Mouse (Mus musculus) left cerebral cortex, adult 18-20 months (tissue): ENCODE measurements around the gene Nck2. TPM values are rescaled to one million over a fixed set of nuclear protein-coding genes. Genes with fewer than 3 reads are reported as not detected.
"Not testable (repeated sequence)": the region's sequence is repeated elsewhere in the genome, so short reads cannot be mapped to it uniquely, and the experiment has no call there.

Experiments
- DNase-seq, 2 experiments: peaks; one replicate each; pipeline ENCODE4 v3.0.0; 2021 to 2022; ENCODE audit warnings: low spot score in 2 of 2, mixed read lengths in 1 of 2
- total RNA-seq, 2 experiments: library from RNA; stranded (reverse); gene quantifications; 2 replicates each; pipeline ENCODE4 v1.2.3; 2021

The Nck2 gene
- total RNA-seq, 2 experiments from 2014 or later: 40.2 to 40.7 TPM

DNA sequence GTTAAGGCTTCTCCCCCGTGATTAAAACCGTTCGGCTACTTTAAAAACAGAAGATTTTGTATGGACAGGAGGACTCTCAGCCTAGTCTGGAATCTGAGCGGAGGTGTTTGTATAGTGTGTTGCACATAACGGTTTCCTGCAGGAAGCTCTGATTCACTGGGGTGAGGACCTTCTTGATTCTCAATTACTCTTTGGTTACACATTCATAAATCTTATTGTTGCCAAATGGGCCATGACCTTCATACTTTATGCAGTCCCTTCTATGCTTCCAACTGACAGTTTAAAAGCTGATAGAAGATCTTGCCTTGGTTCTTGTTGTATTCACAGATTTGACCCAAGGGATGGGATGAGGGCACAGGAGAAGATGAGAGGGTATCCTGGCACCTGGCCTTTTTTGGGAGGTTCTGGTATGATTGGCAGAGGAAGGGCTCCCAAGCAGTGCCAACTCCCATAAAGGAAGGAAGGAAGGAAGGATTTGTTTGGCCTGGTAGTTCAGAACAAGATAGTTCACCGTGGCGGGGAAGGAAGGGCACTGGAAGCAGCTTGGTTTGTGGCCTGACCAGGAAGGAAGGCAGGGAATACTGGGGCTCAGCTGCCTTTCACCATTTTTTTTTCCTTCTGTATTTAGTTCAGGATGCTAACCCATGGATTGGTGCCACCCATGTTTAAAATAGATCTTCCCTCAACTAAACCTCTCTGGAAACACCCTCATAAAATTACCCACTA lies 86.1 kb downstream of the Nck2 start:
- no peak for DNase-seq

DNA sequence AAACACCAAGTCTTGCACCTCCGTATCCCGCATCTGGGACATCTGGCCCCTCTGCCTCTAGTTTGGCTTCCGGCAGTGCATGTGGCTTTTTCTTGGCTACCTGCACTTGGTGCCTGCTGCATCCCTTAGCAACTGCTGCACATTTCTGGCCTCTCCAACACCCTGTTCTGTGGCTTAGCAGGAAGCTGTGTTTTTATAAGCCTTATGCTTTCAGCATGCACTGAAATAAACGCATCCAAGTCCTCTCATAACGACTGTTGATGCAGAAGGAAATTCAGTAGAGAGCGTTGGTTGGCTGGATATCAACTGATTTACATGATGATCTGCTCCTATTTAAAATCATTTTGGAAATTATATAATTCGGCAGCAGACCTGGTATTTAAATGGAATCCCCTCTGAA lies 86.9 kb downstream of the Nck2 start:
- no peak for DNase-seq

DNA sequence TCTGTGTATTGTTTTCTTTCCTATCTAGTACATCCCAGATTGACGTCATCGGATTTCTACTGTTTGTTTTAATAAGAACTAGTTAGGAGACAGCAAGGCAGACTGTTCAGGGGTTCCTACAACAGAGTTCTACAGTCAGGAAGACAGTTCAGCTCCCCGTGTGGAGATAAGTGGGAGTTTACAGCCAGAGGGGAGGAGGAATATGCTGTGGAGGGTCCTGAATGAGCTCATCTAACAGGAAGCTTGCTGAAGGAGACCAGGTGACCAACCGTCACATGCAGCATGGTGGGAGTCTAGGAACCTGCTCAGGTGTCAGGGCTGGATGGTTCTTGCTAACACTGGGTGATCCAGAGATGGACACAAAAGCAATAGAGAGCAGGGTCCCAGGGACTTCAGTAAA lies 87.9 kb downstream of the Nck2 start:
- no peak for DNase-seq

DNA sequence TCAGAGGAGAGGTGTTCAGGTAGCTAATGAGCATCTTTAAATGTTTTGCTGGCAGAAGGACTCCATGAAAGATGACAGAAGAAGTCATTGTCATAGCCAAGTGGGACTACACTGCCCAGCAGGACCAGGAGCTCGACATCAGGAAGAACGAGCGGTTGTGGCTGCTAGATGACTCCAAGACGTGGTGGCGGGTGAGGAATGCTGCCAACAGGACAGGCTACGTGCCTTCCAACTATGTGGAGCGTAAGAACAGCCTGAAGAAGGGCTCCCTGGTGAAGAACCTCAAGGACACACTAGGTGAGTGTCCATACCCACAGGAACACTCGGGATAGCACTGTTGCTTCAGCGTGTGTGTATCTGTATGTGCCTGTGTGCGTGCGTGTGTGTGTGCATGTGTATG lies 89.1 kb downstream of the Nck2 start:
- not testable (repeated sequence) for DNase-seq

DNA sequence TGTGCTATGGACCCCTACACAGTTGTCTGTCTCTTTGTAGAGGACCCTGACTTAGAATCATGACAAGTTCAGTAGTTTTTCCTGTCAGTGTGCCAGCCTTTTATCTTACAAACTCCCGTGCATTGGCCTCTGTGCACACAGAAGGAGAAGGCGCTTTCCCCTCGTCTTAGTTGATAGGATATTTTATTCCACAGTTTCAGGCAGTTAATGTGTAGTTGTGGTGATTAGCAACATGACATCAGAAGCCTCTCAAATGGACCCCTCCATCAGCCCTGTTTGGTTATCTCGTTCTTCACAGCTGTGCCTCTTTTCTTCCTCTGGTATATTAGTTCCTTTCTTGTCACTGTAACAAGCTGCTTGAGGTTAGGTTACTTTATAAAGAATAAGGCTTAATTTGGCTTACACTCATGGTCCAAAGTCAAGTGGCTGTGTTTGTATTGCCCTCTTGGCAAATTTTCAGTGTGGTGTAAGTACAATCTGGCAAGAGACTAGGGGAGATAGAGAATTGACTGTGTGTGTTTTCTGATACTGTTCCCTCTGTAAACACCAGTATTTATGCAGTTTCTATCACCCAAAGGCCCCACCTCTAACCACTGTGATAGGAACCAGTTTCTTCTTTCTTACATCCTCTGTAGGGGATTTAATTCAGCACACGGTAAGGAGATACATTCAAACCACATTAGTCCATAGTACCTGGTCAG lies 89.8 kb downstream of the Nck2 start:
- no peak for DNase-seq

DNA sequence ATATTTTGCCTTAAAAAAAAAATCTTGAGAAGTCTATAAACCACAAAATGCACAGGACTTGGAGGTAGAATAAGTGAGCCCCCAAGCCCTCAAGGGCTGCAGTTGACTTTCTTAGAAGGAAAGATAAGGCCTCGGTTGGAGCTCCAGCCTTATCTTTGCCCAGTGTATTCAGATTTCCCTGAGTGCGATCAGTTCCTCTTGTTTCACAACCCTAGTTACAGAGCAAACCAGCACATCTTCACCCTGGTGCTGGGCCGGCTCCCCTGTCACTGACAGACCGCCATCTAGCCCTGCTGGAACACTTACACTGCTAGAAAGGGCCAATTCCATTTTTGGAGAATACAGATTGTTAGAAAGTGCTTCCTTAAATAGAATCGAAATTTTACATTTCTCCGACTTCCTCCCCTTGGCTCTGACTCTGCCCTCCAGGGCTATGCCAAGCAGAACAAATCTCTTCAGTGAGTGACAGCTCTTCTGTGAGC lies 91.2 kb downstream of the Nck2 start:
- peak in 1 of 2 experiments; percentile 14 for DNase-seq

DNA sequence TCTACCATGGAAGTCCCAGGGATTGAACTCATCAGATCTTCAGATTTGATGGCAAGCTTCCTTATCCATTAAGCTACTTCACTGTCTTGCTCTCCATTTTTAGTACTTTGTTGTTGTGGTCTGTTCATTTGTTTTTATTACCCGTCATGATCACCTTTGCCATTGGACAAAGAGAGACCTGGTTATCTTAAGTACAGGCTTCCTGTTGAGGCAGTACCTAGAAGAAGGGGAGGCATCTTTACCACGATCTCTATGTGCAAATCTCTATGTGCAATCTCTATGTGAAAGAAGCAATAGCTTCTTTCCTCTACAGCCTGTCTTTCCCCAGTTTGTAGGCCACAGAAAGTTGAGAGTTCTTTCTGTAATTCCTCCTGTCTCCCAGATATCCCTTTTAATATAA lies 91.9 kb downstream of the Nck2 start:
- no peak for DNase-seq

DNA sequence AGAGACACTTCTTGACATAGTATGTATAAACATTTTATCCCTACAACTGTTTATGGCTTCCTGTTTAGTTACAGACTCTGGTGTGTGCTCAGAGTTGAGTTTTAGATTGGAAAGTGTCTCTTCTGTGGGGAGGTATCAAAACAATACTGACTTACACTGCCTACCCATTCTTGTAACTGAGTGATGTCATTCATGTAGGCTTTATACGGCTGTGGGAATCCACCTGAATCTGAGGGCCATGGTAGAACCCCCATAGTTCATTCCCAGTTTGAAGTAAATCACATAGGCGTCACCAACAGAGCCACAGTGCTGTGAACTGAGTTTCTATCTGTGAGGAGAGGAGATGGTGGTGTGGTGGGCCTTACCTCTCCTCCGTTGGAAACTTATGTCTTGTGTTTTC lies 92.6 kb downstream of the Nck2 start:
- DNase-seq: no peak

DNA sequence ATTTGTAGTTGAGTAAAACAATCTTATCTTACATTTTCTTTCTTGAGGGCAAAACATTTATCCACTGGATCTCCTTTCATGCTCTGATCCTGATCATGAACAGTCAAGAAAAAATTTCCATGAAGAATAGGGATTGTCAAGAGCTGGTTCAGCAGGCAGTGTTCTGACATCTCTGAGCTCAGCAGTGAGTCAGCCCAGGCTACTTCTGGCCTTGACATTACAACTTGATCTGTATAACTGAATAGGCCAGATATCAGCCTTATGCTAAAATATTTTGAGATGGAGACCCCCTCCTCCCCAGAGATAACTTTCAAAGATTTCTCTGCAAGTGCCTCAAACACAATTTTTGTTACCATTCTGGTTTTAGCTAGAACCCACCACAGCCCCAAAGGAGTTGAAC lies 93.1 kb downstream of the Nck2 start:
- DNase-seq: no peak

DNA sequence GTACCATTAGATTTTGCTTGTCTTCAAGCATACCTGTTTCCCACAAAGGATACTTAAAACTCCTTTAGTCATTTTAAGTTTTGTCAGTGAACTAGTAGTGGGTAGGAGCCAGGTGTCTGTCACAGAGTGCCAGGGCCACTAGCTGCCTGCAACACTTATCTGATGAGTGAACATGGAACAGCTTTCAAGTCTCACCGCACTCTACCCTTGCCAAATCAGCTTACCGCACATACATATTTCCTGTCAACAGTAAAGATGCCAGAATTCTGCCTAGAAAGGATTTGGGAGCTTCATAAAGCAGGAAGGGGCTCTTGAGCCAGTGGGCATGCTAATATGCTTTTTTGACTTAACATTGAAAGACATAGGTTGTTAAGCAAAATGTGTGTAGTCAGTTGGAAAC lies 94.3 kb downstream of the Nck2 start:
- DNase-seq: no peak

DNA sequence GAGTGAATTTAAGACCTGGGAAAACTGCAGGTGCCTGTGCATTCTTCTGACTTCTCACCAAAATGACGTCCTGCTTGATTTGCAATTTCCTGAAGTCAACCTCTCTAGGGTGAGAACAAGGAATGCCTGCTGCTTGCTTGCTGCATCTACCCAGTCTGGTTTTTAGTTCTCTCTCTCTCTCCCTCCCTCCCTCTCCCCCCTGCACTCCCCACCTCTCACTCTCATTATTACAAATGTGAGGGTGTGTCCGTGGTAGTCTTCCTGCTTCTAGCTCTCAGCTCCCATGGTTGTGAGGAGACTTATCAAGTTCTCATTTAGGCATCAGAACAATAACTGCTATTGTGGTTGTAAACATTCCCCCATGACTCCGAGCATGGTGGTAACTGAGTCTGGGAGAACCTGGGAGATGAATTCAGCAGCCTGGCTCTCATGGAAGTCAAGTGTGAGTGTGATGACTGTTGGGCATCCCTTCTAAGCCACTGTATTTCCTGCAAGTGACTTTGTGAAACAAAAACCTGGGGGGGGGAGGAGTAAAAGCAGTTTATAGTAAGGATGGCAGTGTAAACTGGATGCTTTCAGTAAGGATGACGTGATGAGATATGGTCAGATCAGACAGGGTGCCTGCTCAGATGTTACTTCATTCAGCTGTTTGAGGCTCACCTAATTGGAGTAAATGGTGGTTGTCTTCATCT lies 95.5 kb downstream of the Nck2 start:
- no peak for DNase-seq

DNA sequence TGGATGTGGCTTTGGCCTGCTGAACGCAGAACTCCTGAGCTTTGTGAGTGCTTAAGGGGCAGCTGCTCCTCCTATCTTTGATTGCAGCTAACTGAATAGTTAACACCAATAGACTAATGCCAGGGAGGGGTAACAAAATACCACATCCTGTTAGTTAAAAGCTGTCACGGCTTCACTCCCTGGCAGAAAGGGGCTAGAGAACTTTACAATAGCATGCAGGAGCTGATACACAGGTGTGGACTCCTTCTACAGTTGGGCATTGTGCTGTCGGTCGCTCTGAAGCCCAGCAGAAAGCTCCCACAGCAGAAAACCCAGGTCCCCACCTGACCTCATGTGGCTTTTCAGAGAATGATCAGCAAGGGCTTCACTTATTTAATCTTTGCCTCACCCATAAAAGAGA lies 98.0 kb downstream of the Nck2 start:
- no peak for DNase-seq

DNA sequence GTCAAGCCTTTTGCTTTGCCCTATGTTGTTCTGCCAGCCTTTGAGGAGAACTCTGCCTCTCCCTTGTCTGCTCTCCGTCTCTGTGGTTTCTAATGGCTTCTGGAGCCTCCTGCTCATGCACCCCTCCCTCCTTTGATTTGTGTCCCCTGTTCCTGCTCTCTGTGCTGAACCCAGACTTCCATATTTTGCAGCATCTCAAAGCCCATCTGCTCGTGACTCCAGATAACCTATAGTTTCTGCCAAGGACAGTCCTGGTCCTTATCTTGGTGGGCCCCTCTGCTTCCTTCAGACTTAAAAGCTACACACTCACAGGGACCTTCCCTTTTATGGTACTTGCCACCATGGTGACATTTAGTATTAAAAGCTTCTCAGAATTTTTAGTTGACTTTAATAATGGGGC lies 103.3 kb downstream of the Nck2 start:
- no peak for DNase-seq

DNA sequence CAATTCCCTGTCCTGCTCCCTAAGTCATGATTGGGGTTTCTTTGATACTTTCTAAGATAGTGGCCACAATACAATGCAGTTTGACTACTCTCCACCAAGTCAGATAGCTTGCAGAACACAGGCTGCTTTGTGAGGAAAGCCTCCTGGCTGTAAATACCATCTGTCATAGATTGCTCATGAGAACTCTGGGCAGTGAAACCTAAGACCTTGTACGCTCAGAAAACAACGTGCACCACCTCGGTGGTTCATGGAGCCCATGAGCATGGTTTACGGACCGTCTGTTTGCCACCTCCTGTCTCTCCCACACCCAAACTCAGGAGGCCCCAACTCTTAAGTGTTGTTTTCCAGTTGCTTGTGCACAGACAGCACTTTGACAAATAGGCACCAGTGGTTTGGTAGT lies 104.4 kb downstream of the Nck2 start:
- no peak for DNase-seq

DNA sequence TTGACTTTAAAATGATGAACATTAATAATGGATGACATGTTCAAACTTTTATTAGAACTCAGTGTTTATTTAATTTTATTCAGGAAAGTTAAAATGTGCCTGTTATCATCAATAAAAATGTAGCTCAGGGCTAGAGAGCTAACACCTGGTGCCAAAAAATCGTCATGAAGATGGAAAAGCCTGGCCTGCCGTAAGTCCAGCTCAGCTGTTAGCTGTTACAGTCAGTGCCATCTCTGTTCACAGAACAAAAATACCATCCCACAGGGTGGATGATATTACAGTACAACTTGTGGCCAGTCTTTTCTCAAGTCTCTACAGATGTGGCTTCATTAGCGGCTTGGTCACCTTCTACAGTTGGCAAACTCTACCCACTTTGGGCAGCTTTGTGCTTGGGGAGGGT lies 106.1 kb downstream of the Nck2 start:
- no peak for DNase-seq

DNA sequence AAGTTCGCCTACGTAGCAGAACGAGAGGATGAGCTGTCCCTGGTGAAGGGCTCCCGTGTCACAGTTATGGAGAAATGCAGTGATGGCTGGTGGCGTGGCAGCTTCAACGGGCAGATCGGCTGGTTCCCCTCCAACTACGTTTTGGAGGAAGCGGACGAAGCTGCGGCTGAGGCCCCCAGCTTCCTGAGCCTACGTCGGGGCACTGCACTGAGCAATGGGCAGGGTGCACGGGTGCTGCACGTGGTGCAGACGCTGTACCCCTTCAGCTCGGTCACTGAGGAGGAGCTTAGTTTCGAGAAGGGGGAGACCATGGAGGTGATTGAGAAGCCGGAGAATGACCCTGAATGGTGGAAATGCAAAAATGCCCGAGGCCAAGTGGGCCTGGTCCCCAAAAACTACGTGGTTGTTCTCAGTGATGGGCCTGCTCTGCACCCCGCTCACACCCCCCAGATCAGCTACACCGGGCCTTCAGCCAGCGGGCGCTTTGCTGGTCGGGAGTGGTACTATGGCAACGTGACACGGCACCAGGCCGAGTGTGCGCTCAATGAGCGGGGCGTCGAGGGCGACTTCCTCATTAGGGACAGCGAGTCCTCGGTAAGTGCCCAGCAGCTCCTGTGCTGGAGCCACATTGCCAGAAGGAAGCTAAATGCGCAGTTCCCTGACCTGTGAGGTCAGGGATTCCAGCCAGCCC lies 109.8 kb downstream of the Nck2 start:
- DNase-seq: not testable (repeated sequence)

DNA sequence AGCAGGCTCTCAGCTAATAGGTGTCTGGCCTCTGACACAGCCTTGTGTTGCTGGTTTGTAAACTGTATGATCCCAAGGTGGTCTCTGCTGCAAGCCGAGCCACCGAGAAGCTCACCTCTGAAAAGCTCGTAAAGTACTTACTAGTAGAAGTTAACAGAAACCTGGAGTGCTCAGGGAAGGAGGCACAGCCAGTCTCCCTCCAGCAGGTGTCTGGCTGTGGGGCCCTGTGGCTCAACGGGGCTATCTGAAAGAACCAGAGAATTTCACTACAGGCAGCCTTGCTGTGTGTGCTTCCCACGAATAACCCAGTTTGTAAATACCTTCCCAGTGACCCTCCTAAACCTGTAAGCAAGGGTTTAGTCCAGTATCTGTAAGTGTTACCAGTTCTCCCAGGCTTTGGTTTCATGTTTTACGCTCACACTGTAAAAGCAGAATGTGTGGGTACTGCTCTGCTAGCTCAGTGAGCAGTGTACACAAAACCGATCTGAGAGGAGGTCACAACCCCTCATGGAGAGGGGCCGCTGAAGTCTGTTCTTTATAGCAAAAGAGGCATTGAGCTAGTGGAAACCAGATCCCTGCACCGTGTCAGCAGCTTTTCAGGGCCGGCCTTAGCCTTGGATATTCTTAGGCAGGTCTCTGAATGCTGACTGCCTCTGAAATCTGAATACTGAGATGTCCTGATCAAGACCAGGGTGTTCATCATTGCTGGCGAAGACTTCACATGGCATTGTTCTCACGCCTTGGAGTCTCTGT lies 111.0 kb downstream of the Nck2 start:
- DNase-seq: no peak

DNA sequence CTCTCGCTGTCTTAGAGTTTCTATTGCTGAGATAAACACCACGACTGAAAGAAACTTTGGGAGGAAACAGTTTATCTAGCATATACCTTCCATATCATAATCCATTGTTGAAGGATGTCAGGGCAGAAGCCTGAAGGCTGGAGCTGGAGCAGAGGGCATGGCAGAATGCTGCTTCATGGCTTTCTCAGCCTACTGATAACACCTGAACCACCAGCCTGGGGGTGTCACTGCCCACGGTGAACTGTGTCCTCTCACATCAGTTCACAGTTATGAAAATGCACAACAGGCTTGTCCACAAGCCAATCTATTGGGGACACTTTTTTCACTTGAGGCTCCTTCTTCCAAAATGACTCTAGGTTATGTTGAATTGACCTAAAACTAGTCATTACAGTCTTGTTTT lies 114.0 kb downstream of the Nck2 start:
- no peak for DNase-seq

DNA sequence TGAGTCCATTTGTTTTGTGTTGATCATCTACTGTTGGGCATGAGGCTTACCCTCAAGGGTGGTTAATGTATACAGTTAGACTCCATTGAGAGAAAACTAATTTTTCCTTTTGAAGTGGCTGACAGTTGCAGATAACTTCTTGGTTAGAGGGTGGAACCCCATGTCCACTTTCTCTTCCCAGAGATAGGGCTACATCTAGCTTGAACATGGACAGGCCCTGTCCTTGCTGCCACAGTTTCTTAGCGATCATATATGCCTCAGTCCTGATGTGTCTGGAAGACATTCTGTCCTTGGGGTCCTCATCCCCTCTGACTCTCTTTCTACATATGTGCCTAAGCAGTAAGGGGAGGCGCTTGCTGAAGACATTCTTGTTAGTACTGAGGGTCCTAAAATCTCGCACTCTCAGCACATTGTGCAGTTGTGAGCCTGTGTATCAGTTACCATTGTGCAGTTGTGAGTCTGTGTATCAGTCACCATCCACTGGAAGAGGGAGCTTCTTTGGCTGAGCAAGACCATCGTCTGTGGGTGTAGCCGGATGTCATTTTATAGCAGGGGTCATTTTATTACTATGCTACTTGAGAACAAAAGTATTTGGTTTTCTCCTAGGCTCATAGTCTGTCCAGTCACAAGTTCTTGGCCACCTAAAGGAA lies 114.8 kb downstream of the Nck2 start:
- no peak for DNase-seq

DNA sequence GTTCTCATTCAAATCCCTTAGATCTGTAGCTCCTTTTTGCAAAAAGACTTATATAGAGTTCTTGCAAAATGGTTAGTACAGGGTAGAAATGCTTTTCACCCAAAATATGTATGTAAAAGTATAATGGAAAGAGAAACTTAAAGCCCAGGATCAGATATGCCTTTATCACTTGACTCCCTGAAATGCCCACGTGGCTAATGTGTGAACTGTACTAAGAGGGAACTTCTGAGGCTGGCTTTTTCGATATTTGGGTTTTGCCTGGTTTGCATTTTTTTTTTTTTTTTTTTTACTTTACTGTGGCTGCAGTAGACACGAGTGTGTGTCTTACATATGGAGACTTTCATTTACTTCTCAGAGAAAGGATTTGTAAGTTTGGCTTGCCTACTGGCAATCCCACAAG lies 116.7 kb downstream of the Nck2 start:
- DNase-seq: no peak
